Mouse (Mus musculus) embryo, embryonic 9.5 days (tissue): ENCODE data around the gene Agr3.
A peak's percentile ranks its signal among the peaks of the same experiment; 100 is the strongest.

Experiments used
- DNase-seq: peaks from one replicate; pipeline ENCODE4 v3.0.0-alpha.2; 2017; ENCODE audit errors: extremely low spot score

The Agr3 gene

DNA sequence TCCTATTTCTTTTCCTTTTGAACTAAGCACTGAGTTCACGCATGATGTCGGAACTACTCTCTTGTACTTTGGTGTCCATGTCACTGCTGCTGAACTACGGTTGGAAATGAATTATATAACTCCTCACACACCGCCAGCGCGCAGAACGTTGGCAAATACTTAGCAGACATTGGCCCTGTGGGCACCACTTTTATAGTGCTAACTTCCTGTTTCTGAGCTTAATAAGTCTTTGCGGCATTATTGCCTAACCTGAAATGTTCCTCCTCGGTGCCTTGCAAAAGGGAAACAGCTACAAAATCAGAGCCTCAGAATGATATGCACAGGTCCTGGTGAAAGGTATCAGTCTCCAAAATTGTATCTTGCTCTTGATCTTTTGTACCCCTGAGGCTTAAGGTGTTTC is 58.1 kb downstream of the Agr3 start:
- no peak for DNase-seq

DNA sequence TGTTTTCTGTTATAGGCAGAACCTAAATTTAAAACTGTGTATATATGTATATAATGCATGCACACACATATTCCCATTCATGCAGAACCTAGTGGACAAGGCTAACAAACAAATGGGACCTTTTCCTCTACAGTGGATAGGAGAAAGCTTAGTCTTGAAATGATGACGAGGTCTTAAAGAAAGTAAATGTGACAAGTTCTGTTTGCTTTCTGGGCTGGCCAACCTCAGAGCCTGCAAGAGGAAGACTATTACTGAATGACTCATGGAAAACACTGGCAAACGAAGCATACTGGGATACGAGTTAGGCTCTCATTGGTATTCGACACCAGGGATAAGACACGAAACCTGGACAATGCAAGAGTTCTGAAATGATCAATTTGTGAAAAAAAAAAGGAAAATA is 59.3 kb downstream of the Agr3 start:
- no peak for DNase-seq

DNA sequence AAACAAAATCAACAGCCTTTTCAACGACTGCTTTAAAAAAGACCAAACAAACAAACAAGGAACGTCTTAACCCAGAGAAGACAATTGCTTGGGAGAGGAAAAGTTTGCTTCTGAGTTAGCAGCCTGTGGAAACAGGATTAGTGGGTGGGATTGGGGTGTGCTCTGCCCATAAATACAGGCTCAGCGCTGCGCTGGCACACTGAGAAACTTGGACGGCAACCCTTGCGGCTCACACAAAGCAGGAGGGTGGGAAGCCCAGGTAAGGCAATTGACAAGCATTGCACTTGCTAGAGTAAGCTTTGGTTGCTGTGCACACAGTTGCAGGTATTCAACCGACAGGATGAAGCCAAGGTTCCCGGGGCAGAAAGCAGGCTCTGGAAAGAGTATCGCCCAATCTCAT is 67.3 kb downstream of the Agr3 start, which contains the start of gene Agr2:
Gene Agr2, plus strand, starts transcription at position 197 of the 400 bp plus-strand sequence.
- no peak for DNase-seq

DNA sequence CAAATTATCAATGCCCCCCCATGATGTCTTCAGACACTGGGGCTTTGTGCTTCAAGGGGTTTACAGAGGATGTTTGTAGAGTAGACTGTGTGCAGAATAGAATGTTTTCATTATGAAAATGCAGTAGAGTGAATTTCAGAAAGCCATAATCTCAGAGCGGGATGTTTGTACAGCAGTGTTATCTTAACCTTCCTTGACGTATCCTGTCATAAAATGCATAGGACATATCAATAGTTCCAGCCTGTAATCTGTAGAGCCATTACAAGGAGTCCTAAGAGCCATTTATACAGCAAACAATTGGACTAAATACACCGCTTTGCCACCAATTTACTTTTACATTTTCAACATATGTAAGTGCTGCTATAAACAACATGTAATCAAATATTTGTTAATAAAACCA is 68.2 kb downstream of the Agr3 start:
- no peak for DNase-seq

DNA sequence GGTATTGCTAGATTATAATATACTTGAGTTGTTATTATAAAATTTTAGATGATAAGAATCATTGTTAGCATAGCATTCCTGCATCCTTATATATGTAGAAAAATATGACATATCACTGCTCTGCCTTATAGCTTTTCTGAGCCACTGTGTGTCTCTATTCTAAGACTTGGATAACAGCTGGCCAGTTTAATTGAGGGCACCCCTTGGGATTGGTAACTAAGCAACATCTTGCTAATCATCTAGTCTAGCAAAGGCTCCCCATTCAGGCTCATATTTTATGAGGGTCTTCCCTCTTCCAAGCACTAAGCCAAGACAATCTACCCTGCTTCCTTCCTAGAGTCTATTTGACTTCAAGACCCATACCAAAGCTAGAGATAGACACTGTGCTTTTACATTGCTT is 68.7 kb downstream of the Agr3 start:
- DNase-seq, result no peak

DNA sequence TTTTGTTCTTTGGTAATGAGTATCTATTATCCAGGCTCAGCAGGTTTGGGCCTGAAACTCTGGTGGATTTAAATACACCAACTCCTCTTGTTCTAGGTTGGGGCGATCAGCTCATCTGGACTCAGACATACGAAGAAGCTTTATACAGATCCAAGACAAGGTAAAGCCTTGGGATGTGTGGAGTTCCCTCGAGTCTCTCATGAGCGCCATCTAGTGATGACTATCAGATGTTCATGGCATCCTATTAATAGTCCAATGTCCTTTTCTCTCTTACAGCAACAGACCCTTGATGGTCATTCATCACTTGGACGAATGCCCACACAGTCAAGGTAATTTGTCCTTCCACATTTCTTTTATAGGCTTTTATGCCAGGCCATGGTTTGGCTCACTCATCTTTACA is 70.4 kb downstream of the Agr3 start:
- DNase-seq, result peak; percentile 58
